Mouse (Mus musculus): ENCODE data around the gene Tspan2. TPM values are rescaled to one million over a fixed set of nuclear protein-coding genes. Genes with fewer than 3 reads are reported as not detected.

Tspan2 gene
- 1.9 TPM for polyA plus RNA-seq (2017; shearing (Covaris generic))

DNA sequence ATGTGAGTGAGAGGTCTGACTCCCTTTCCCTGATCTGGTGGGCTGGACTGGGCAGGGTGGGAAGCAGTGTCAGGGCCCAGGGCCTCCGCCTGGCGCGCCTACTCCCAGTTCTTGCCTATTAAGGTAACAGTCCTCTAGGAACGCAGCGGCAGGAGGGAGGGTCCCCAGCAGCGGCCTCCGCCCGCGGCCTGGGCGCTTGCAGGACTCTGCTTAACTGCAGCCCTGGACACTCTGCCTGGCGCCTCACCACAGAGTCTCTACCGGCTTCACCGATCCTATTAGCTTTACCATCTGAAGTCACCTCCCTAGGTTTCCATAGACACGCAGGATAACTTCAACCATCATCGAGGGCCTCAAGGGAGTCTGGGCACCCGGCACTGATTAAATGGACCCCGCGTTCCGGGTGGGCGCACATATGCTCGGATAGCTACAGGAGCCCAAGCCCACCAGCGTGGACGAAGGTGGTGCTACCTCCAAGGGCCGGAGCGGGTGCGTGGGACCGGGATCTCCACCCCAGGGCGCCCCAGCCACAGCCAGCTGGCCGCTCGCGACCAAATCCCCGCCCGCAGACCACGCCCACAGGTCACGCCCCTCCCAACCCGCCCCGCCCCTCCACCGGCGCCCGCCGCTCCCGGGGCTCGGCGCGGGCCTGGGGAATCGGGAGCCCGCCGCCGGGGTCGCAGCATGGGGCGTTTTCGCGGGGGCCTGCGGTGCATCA, at the start of gene Tspan2:
Tspan2 (plus strand) TSS at position 217 of the 718 bp plus-strand sequence.

DNA sequence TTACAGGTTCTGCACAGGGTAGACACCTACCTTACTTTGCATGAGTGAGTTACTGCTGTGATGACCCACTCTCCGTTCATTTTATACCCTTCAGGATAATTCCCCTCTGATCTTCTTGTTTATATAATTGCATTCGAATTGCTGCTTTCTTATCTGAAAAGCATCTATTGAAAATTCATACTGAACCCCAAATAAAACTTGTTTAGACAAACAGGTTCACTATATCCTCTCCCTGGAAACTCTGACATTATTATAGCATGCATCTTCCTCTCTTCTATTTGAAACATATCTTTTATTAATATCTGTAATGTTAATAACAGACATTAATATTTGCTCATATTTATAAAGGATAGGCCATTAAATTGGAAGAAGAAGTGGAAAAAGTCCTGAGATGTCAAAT, 48.3 kb downstream of the Tspan2 start, which contains the start of gene Tshb:
Tshb (minus strand) TSS at position 101 of the 400 bp plus-strand sequence.

Other genes starting within 250 kb of the Tspan2 start
- not detected for gene Tshb, start 48.2 kb downstream of the Tspan2 start, polyA plus RNA-seq (2017; shearing (Covaris generic))
- gene Sycp1, start 201.6 kb downstream of the Tspan2 start, polyA plus RNA-seq (2017; shearing (Covaris generic)), result not detected
- gene Nr1h5, start 229.6 kb downstream of the Tspan2 start, polyA plus RNA-seq (2017; shearing (Covaris generic)), result not detected